In the genomic region with DNA sequence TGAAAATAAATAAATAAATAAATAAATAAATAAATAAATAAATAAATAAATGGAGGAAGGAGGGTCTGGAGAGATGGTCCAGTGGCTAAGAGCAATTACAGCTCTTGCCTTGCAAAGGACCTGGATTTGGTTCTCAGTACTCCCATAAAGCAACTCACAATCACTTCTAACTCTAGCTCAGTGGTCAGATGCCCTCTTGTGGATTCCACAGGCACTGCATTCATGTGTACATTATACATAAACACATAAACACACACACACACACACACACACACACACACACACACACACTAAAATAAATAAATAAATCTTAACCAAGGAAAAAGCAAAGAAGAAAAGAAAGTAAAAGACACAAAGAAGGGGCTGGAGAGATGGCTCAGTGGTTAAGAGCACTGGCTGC, we compare ENCODE assay signal across 19 mouse cellular contexts.
DNase-seq lines count a peak whose midpoint lies in the region; ATAC-seq and TF ChIP-seq lines count a peak whose summit lies in the region.
"Had no signal": no experiment of that assay in that cellular context is flagged by ENCODE, and none has a peak within 500 bp of the region (broad histone marks: within the 10 kb centered on the region; RNA-seq: fewer than 3 reads in every experiment).

No protein-coding gene starts in this region.

- intact Hi-C loops in left cerebral cortex, postnatal 36 days (cut with DNase I): no loop called here

- H3K36me3 ChIP-seq in forebrain, postnatal 0 days (ENCODE audit: insufficient read depth): no peaks in the 10 kb centered on the region
- H3K36me3 ChIP-seq in forebrain, embryonic 16.5 days (ENCODE audit: control insufficient read depth, insufficient read depth): no peaks in the 10 kb centered on the region
- H3K36me3 ChIP-seq in liver, embryonic 14.5 days (replicated peaks; ENCODE audit: control insufficient read depth, insufficient read depth, low read depth): no peaks in the 10 kb centered on the region
- no peaks in the 10 kb centered on the region for H3K36me3 ChIP-seq in E14TG2a.4 (ENCODE audit: insufficient read depth, low read length)
- H3K36me3 ChIP-seq in splenic B cell, adult 2 months (ENCODE audit: control insufficient read depth, insufficient read depth, low read length, poor library complexity, severe bottlenecking): no peaks in the 10 kb centered on the region
- H3K36me3 ChIP-seq: embryonic facial prominence, embryonic 12.5 days; forebrain, embryonic 15.5 days; limb, embryonic 15.5 days had no signal

- H3K4me2 ChIP-seq in forebrain, postnatal 0 days (ENCODE audit: low read depth): no peak overlapping the region
- no peak overlapping the region for H3K4me2 ChIP-seq in forebrain, embryonic 16.5 days (ENCODE audit: low read length)
- no peak overlapping the region for H3K4me2 ChIP-seq in liver, embryonic 14.5 days (ENCODE audit: low read depth)
- H3K4me2 ChIP-seq: embryonic facial prominence, embryonic 12.5 days; forebrain, embryonic 15.5 days; limb, embryonic 15.5 days had no signal

- DNase-seq in forebrain, postnatal 0 days: no peak
- no peak for DNase-seq in liver, embryonic 14.5 days (ENCODE audit: low read depth in 3 of 3, low spot score in 3 of 3)
- no peak for DNase-seq in liver
- DNase-seq in splenic B cell, adult 2 months (ENCODE audit: low read depth, low spot score): peak; percentile 25
- DNase-seq in left cerebral cortex, postnatal 36 days (ENCODE audit: low spot score in 2 of 2): no peak
- DNase-seq: adrenal gland, postnatal 36 days; cerebellum, adult 8-10 months; gastrocnemius, postnatal 10 days; spleen, adult 18-20 months; thymus, postnatal 14 days had no signal

- no peak overlapping the region for H3K4me3 ChIP-seq in forebrain, postnatal 0 days (ENCODE audit: low read depth, low read length)
- no peak overlapping the region for H3K4me3 ChIP-seq in forebrain, embryonic 16.5 days (replicated peaks; ENCODE audit: low read length)
- no peak overlapping the region for H3K4me3 ChIP-seq in liver, embryonic 14.5 days (ENCODE audit: insufficient read depth in 1 of 2, low read depth in 2 of 2, low read length in 2 of 2)
- no peak overlapping the region for H3K4me3 ChIP-seq in E14TG2a.4 (replicated peaks; ENCODE audit: low read length)
- H3K4me3 ChIP-seq: embryonic facial prominence, embryonic 12.5 days; forebrain, embryonic 15.5 days; limb, embryonic 15.5 days; megakaryocyte, embryonic 14.5 days had no signal

- no peak overlapping the region for H3K9ac ChIP-seq in forebrain, postnatal 0 days
- H3K9ac ChIP-seq in forebrain, embryonic 16.5 days (replicated peaks; ENCODE audit: low read depth, low read length): no peak overlapping the region
- no peak overlapping the region for H3K9ac ChIP-seq in liver, embryonic 14.5 days (replicated peaks)
- H3K9ac ChIP-seq: embryonic facial prominence, embryonic 12.5 days; forebrain, embryonic 15.5 days; limb, embryonic 15.5 days had no signal

- no peaks in the 10 kb centered on the region for H3K27me3 ChIP-seq in forebrain, postnatal 0 days (ENCODE audit: insufficient read depth, low read length)
- no peaks in the 10 kb centered on the region for H3K27me3 ChIP-seq in forebrain, embryonic 16.5 days (replicated peaks; ENCODE audit: control insufficient read depth, insufficient read depth, low read length)
- H3K27me3 ChIP-seq in liver, embryonic 14.5 days (ENCODE audit: control insufficient read depth, insufficient read depth, low read length): no peaks in the 10 kb centered on the region
- H3K27me3 ChIP-seq in E14TG2a.4 (ENCODE audit: insufficient read depth, low read length): no peaks in the 10 kb centered on the region
- no peaks in the 10 kb centered on the region for H3K27me3 ChIP-seq in splenic B cell, adult 2 months (ENCODE audit: control insufficient read depth, insufficient read depth, low read length, poor library complexity, severe bottlenecking)
- H3K27me3 ChIP-seq: embryonic facial prominence, embryonic 12.5 days; forebrain, embryonic 15.5 days; limb, embryonic 15.5 days had no signal

- no peak for TF ChIP-seq EP300 in liver, embryonic 14.5 days (IDR thresholded peaks at IDR 0.05; ENCODE audit: low read depth)

- no peaks in the 10 kb centered on the region for H3K9me3 ChIP-seq in forebrain, postnatal 0 days (ENCODE audit: low read length)
- no peaks in the 10 kb centered on the region for H3K9me3 ChIP-seq in forebrain, embryonic 16.5 days (ENCODE audit: control insufficient read depth, low read length)
- no peaks in the 10 kb centered on the region for H3K9me3 ChIP-seq in liver, embryonic 14.5 days (ENCODE audit: control insufficient read depth, low read length)
- no peaks in the 10 kb centered on the region for H3K9me3 ChIP-seq in E14TG2a.4 (ENCODE audit: low read length)
- H3K9me3 ChIP-seq: embryonic facial prominence, embryonic 12.5 days; forebrain, embryonic 15.5 days; limb, embryonic 15.5 days had no signal

- H3K27ac ChIP-seq in forebrain, postnatal 0 days (ENCODE audit: low read depth, low read length): no peak overlapping the region
- H3K27ac ChIP-seq in forebrain, embryonic 16.5 days (ENCODE audit: low read length): no peak overlapping the region
- no peak overlapping the region for H3K27ac ChIP-seq in liver, embryonic 14.5 days
- H3K27ac ChIP-seq: embryonic facial prominence, embryonic 12.5 days; forebrain, embryonic 15.5 days; limb, embryonic 15.5 days had no signal

- ATAC-seq in forebrain, postnatal 0 days: no peak
- no peak for ATAC-seq in forebrain, embryonic 16.5 days
- ATAC-seq in liver, embryonic 14.5 days (ENCODE audit: insufficient read depth): no peak
- no peak for ATAC-seq in megakaryocyte progenitor cell, adult 5-6 weeks (replicated peaks; ENCODE audit: poor library complexity)
- ATAC-seq: forebrain, embryonic 15.5 days; intestine, embryonic 16.5 days; midbrain, embryonic 16.5 days had no signal

- 0 out of 2 replicates have a peak, but pooled peaks have one; percentile 9 for TF ChIP-seq CTCF in forebrain, postnatal 0 days (IDR thresholded peaks at IDR 0.05; ENCODE audit: low read depth)
- peak; percentile 30; the same call in 1 of the 2 replicates for TF ChIP-seq CTCF in liver, embryonic 14.5 days (IDR thresholded peaks at IDR 0.05; ENCODE audit: low read depth)
- TF ChIP-seq CTCF in E14TG2a.4 (conservative IDR thresholded peaks at IDR 0.05; ENCODE audit: low read length): peak; percentile 49

- H3K4me1 ChIP-seq in forebrain, postnatal 0 days (ENCODE audit: insufficient read depth): no peaks in the 10 kb centered on the region
- H3K4me1 ChIP-seq in forebrain, embryonic 16.5 days (replicated peaks; ENCODE audit: control insufficient read depth, insufficient read depth, low read length): 0 out of 2 replicates have a peak, but pooled peaks cover 2% of the 10 kb centered on the region
- H3K4me1 ChIP-seq in liver, embryonic 14.5 days (replicated peaks; ENCODE audit: control insufficient read depth in 2 of 2, insufficient read depth in 2 of 2, low read length in 1 of 2): no peaks in the 10 kb centered on the region
- peaks cover 19% of the 10 kb centered on the region for H3K4me1 ChIP-seq in E14TG2a.4 (replicated peaks; ENCODE audit: low read depth, low read length)
- H3K4me1 ChIP-seq: forebrain, embryonic 15.5 days; limb, embryonic 15.5 days had no signal
